Mouse (Mus musculus): Measurements from ENCODE around the gene Sdk2. TPM values are rescaled to one million over a fixed set of nuclear protein-coding genes. Genes with fewer than 3 reads are reported as not detected.

Gene Sdk2
- polyA plus RNA-seq, 1 experiment from 2014 or later, result 1.5 TPM

- Histone ChIP-seq H3K9me3 (no peaks in the 10 kb centered on the region), H3K36me3 (replicated peaks) (no peaks in the 10 kb centered on the region), H3K4me1 (peaks cover 68% of the 10 kb centered on the region), H3K27me3 (ENCODE audit: poor library complexity, severe bottlenecking) (peaks cover 15% of the 10 kb centered on the region), H3K27ac (peak overlapping the region; percentile 75), H3K4me3 (no peak overlapping the region)
- DNase-seq (ENCODE audit: extremely low spot score, low spot score), result no peak
- 44% methylated on average over 9 of the region's 9 CpGs for WGBS
Observed at GRCm38 (mm10) chr11:113806382-113807077, 260.3 kb downstream of the Sdk2 start.

- peaks cover 20% of the 10 kb centered on the region for H3K27me3 ChIP-seq (ENCODE audit: poor library complexity, severe bottlenecking)
- no peak overlapping the region for H3K4me3 ChIP-seq
- H3K4me1 ChIP-seq, result peaks cover 68% of the 10 kb centered on the region
- no peaks in the 10 kb centered on the region for H3K9me3 ChIP-seq
- H3K27ac ChIP-seq, result peak overlapping the region; percentile 75
- no peak for DNase-seq (ENCODE audit: extremely low spot score, low spot score)
- no peaks in the 10 kb centered on the region for H3K36me3 ChIP-seq (replicated peaks)
- 79% methylated on average over 10 of the region's 10 CpGs for WGBS
Observed at GRCm38 (mm10) chr11:113805974-113806373, 260.9 kb downstream of the Sdk2 start.

GRCm38 (mm10) chr11:113803321-113803941 is 263.4 kb downstream of the Sdk2 start:
- peaks cover 71% of the 10 kb centered on the region for H3K4me1 ChIP-seq
- H3K4me3 ChIP-seq, result no peak overlapping the region
- no peaks in the 10 kb centered on the region for H3K36me3 ChIP-seq (replicated peaks)
- DNase-seq (ENCODE audit: extremely low spot score, low spot score), result no peak
- 76% methylated on average over 9 of the region's 9 CpGs for WGBS
- H3K9me3 ChIP-seq, result no peaks in the 10 kb centered on the region
- peak overlapping the region; percentile 75 for H3K27ac ChIP-seq
- peaks cover 21% of the 10 kb centered on the region for H3K27me3 ChIP-seq (ENCODE audit: poor library complexity, severe bottlenecking)

DNA sequence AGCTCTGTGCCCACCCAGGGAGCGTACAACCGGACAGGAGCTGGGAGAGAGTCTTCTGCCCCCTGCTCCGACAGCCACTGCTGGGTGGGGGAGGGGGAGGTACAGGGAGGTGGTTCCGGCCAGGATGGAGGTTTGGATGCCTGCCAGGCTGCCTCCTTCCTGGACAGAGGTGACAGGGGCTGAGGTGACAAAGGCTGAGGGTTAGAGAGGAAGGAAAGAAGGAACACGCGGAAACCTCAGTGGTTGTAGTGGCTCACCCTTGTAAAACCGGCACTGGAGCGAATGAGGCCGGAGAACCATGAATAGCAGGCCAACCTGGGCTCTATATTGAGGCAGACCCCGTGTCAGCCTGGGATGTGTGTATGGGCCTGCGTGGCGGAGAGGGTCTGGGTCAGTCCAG is 264.4 kb downstream of the Sdk2 start:
- Histone ChIP-seq H3K9me3 (no peaks in the 10 kb centered on the region), H3K4me3 (no peak overlapping the region), H3K27ac (peak overlapping the region; percentile 75), H3K4me1 (peaks cover 81% of the 10 kb centered on the region), H3K36me3 (replicated peaks) (no peaks in the 10 kb centered on the region), H3K27me3 (ENCODE audit: poor library complexity, severe bottlenecking) (peaks cover 21% of the 10 kb centered on the region)
- DNase-seq (ENCODE audit: extremely low spot score, low spot score), result no peak
- 64% methylated on average over 12 of the region's 12 CpGs for WGBS

- no peak overlapping the region for H3K4me3 ChIP-seq
- no peaks in the 10 kb centered on the region for H3K9me3 ChIP-seq
- H3K27ac ChIP-seq, result peak overlapping the region; percentile 75
- WGBS, result 94% methylated on average over 12 of the region's 12 CpGs
- no peaks in the 10 kb centered on the region for H3K36me3 ChIP-seq (replicated peaks)
- peaks cover 69% of the 10 kb centered on the region for H3K4me1 ChIP-seq
- H3K27me3 ChIP-seq (ENCODE audit: poor library complexity, severe bottlenecking), result peaks cover 15% of the 10 kb centered on the region
- DNase-seq (ENCODE audit: extremely low spot score, low spot score), result no peak
Observed at GRCm38 (mm10) chr11:113800026-113800425, 266.8 kb downstream of the Sdk2 start.

- no peak for DNase-seq (ENCODE audit: extremely low spot score, low spot score)
- peak overlapping the region; percentile 26 for H3K27ac ChIP-seq
- WGBS, result 78% methylated on average over 14 of the region's 14 CpGs
Observed at GRCm38 (mm10) chr11:113799041-113799447, 267.8 kb downstream of the Sdk2 start.

GRCm38 (mm10) chr11:113798011-113798410 is 268.8 kb downstream of the Sdk2 start:
- H3K27ac ChIP-seq, result peak overlapping the region; percentile 85
- peaks cover 66% of the 10 kb centered on the region for H3K4me1 ChIP-seq
- H3K36me3 ChIP-seq (replicated peaks), result 0 out of 2 replicates have a peak, but pooled peaks cover 2% of the 10 kb centered on the region
- H3K4me3 ChIP-seq, result no peak overlapping the region
- peaks cover 13% of the 10 kb centered on the region for H3K27me3 ChIP-seq (ENCODE audit: poor library complexity, severe bottlenecking)
- H3K9me3 ChIP-seq, result no peaks in the 10 kb centered on the region
- 72% methylated on average over 6 of the region's 6 CpGs for WGBS
- no peak for DNase-seq (ENCODE audit: extremely low spot score, low spot score)

More at GRCm38 (mm10) chr11:113799041-113799447, 267.8 kb downstream of the Sdk2 start:
- Histone ChIP-seq H3K36me3 (replicated peaks) (no peaks in the 10 kb centered on the region), H3K4me3 (no peak overlapping the region), H3K4me1 (peaks cover 71% of the 10 kb centered on the region), H3K27me3 (ENCODE audit: poor library complexity, severe bottlenecking) (peaks cover 15% of the 10 kb centered on the region), H3K9me3 (no peaks in the 10 kb centered on the region)

- H3K36me3 ChIP-seq (replicated peaks), result 0 out of 2 replicates have a peak, but pooled peaks cover 3% of the 10 kb centered on the region
- no peaks in the 10 kb centered on the region for H3K9me3 ChIP-seq
- DNase-seq (ENCODE audit: extremely low spot score, low spot score), result no peak
- H3K4me1 ChIP-seq, result peaks cover 64% of the 10 kb centered on the region
- 69% methylated on average over 19 of the region's 19 CpGs for WGBS
- peak overlapping the region; percentile 85 for H3K27ac ChIP-seq
- H3K27me3 ChIP-seq (ENCODE audit: poor library complexity, severe bottlenecking), result peaks cover 8% of the 10 kb centered on the region
- no peak overlapping the region for H3K4me3 ChIP-seq
Observed at GRCm38 (mm10) chr11:113797014-113797983, 269.5 kb downstream of the Sdk2 start.

DNA sequence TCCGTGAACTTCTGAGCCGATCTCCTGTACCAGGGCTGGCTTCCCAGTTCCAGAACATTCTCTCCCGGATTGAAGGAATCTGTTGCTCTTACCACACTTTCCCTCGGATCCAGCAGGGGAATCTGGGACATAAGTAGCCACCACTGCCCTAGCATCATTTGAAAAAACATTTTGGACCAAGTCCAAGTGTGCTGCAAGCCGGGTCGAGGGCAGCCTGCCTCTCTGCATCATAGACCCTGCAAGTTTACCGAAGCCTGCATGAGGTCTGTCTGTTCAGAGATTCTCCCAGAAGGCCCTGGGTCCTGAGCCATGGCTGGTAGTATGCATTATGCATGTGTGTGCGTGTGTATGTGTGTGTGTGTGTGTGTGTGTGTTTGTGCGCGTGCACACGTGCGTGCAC is 271.0 kb downstream of the Sdk2 start:
- 0 out of 2 replicates have a peak, but pooled peaks cover 3% of the 10 kb centered on the region for H3K36me3 ChIP-seq (replicated peaks)
- H3K27ac ChIP-seq, result peak overlapping the region; percentile 2
- peaks cover 64% of the 10 kb centered on the region for H3K4me1 ChIP-seq
- no peaks in the 10 kb centered on the region for H3K9me3 ChIP-seq
- no peak for DNase-seq (ENCODE audit: extremely low spot score, low spot score)
- peaks cover 2% of the 10 kb centered on the region; the same call in 1 of the 2 replicates for H3K27me3 ChIP-seq (ENCODE audit: poor library complexity, severe bottlenecking)
- H3K4me3 ChIP-seq, result no peak overlapping the region
- WGBS, result 91% methylated on average over 12 of the region's 12 CpGs

GRCm38 (mm10) chr11:113791357-113792215 is 275.3 kb downstream of the Sdk2 start:
- Histone ChIP-seq H3K27ac (peak overlapping the region; percentile 88), H3K27me3 (ENCODE audit: poor library complexity, severe bottlenecking) (no peaks in the 10 kb centered on the region)
- 41% methylated on average over 16 of the region's 16 CpGs for WGBS

GRCm38 (mm10) chr11:113789101-113789500 is 277.7 kb downstream of the Sdk2 start:
- Histone ChIP-seq H3K36me3 (replicated peaks) (0 out of 2 replicates have a peak, but pooled peaks cover 3% of the 10 kb centered on the region), H3K27me3 (ENCODE audit: poor library complexity, severe bottlenecking) (no peaks in the 10 kb centered on the region), H3K9me3 (no peaks in the 10 kb centered on the region), H3K4me3 (no peak overlapping the region), H3K4me1 (peaks cover 79% of the 10 kb centered on the region), H3K27ac (peak overlapping the region; percentile 92)
- WGBS, result 38% methylated on average over 1 of the region's 1 CpGs
- DNase-seq (ENCODE audit: extremely low spot score, low spot score), result no peak

More at GRCm38 (mm10) chr11:113791357-113792215, 275.3 kb downstream of the Sdk2 start:
- Histone ChIP-seq H3K36me3 (replicated peaks) (0 out of 2 replicates have a peak, but pooled peaks cover 3% of the 10 kb centered on the region), H3K9me3 (no peaks in the 10 kb centered on the region), H3K4me3 (no peak overlapping the region; the same call in 1 of the 2 replicates), H3K4me1 (peaks cover 61% of the 10 kb centered on the region)
- no peak for DNase-seq (ENCODE audit: extremely low spot score, low spot score)
